Mouse (Mus musculus): ENCODE data around the gene Lrrc29.

Gene Lrrc29

DNA sequence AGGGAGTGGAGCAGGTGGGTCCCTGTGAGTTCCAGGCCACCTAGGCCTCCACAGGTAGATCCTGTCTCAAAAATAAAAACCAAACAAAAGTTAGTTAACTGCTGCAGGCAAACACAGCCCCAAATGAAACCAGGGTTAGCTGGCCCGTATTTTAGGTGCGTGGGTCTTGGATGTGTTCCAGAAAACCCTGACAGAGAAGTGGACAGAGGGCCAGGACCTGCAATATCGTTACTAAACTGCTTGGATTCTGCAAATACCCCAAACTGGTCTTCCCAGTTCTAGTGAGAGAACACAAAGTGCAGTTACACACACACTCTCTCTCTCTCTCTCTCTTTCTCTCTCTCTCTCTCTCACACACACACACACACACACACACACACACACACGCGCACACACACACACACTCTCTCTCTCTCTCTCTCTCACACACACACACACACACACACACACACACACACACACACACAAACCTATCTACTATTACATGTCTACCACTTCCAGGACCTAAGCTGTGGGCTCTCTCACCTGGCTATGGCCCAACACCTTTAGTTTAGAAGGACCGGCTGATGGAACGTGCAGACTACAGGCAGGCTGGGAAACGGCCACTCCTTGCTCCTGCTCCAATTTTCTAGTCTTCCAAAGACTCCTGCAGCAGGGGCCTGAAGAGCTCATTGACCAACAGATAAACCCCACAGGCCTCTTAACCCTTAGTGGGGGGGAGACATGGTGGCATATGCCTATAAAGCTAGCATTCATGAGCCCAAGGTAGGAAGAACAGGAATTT is 17.9 kb upstream of the Lrrc29 start:
- no peak for DNase-seq

GRCm38 (mm10) chr8:105342768-105343167 is 16.7 kb upstream of the Lrrc29 start:
- no peak for DNase-seq

DNA sequence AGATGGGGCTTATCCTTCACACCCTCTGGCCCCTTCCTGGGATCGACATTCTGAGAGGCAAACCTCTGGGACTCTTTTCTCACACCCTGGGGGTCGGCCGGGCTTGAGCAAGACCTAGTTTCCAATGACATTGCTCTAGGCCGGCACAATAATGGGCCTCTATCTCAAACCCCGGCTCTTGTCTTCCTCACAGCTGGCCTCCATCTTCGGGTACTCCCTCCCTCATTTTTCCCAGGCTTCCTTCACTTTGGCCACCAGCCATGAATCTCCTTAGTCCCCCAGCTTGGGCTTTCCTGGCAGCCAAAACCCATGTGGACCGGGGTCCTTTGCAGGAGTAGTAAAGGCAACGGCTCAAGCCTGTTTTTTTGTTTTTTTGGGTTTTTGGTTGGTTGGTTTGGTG is 15.3 kb upstream of the Lrrc29 start:
- no peak for DNase-seq

DNA sequence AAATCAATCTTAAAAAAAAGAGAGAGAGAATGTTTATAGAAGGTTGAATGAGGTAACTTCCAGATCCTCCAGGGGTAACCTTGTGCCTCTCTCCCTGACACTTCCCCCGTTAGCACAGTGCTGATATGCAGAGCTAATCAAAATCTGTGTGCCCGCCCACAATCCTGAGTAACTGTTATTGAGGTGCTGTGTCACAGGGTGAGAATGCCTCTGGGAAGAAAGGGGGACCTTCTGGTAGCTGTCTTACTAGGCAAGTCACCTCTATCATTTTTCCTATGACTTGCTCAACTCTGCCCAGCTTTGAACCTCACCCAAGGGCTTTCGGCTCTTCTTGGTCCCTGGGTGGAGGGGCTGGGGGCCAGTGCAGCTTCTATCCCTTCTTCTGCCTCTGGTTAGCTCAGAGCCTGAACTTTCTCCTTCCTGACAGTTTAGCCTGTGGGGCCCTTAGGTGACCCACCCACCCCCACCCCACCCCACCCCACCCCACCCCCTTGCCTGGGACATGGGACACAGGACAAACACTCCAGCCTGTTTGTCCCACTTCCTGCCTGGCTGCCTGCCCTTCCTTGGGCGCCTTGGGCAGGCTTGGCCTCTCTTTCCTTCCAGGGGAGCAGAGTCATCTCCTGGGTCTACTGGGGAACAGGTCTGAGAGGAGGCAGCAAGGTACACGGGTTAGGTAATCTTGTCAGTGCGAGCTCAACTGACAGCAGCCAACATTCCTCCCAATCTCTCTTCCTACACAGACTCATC is 14.0 kb upstream of the Lrrc29 start:
- no peak for DNase-seq

DNA sequence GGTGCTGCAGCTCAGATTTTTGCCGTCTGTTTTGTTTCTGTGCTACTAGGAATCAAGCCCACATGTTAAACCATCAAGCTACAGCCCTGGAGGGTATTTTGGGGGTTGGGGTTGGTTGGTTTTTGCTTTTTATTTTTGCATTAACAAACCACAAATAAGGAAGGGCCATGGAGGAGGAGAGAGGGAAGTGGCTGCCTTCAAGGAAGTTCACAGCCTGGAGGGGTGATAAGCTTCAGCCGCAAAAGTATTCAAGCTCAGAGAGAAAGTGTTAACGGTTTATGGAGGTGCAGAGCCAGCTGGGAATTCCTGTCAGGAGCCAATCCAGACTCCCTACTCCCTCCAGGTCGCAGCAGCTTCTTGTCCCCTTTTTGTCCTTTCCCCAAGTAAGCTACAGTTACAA is 12.9 kb upstream of the Lrrc29 start:
- DNase-seq = no peak

- DNase-seq = no peak
These were observed 10.5 kb upstream of the Lrrc29 start for GRCm38 (mm10) chr8:105336373-105337130.

DNA sequence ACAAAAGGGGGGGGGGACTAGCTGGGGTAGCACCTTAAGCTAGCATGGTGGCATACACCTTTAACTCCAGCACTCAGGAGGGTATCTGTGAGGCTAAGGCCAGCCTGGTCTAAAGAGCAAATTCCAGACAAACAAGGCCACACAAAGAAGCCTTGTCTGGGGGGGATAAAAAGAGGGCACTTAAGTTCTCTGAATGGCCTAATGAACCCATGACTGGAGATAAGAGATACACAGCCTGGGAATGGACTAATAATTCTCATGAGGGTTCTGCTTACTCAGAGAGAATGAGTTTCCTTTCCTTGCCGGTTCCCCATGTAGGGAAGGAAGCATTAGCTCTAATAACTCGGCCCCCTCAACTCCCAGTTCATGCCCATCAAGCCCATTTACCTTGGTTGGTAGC is 6.4 kb upstream of the Lrrc29 start:
- DNase-seq = no peak

DNA sequence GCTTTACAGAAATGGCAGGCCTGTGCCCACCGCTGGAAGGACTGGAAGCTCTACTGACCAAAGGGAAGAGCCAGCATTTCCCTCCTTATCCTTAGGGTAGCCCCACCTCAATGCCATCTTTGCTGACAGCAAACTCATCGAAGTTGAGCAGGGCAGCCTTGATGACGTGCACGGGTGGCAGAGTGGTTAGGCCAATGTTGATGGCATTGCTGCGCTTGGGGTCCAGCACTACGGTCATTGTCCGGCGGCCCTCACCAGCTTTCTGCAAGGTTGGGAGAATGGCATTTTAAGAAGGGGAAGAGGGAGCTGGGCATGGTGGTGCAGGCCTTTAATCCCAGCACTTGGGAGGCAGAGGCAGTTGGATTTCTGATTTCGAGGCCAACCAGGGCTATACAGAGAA is 5.9 kb upstream of the Lrrc29 start:
- no peak for DNase-seq

DNA sequence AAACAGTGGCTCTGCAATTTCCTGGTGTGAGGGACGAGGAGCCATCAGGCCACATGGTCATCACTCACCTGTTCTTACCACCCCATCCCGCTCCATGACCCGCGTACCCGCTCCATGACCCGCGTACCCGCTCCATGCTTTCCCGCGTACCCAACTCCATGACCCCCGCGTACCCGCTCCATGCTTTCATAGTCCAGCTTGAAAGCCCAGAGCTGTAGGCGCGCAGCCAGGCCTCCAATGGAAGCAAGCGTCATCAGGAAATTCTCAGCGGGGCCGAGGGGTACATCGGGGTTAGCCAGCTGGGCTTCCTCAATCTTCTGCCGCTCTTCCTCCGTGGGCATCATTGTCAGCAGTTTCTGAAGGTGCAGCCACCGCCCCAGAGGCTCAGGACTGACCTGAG is 5.4 kb upstream of the Lrrc29 start:
- no peak for DNase-seq

GRCm38 (mm10) chr8:105330325-105330724 is 4.2 kb upstream of the Lrrc29 start:
- DNase-seq = no peak

- DNase-seq = no peak
These were observed 890 bp upstream of the Lrrc29 start for GRCm38 (mm10) chr8:105326968-105327367.

DNA sequence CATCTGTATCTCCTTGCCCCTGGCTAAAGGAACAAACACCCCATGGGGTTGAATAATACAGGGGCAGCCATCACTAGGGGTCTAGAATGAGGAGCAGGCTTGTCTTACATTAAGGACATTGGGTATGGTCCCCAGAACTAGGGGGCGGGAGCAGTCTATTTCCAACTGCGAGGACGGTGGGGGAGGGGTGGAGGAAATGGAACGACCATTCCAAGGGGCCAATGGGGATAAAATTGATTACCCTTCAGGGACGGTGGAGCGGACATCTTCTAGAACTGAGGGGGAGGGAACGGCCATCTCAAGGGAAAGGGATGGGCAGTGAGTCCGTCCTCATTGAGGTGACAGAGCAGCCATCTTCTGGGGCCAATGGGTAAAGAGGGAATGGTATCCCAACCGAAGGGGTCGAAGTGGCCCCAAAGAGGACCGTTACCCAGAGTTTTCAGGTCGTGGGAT is 411 bp downstream of the Lrrc29 start:
- DNase-seq = no peak

DNA sequence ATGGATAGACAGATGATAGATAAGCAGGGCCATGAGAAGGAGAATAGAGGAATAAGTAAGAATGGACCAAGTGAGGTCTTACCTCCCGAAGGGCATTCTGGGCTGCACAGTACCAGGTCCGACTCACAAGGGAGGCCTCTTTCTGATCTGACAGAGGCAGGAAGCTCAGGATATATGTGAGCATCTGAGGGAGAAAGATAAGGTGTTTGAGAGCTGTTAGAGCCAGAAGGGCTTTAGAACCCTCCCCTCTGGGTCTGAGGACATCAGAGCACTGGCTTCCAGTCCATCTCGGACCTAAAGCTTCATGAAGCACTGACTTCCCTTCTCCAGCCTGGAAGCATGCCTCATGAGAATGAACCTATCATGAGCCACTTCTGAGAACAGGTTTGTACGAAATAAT is 2.9 kb downstream of the Lrrc29 start:
- no peak for DNase-seq

DNA sequence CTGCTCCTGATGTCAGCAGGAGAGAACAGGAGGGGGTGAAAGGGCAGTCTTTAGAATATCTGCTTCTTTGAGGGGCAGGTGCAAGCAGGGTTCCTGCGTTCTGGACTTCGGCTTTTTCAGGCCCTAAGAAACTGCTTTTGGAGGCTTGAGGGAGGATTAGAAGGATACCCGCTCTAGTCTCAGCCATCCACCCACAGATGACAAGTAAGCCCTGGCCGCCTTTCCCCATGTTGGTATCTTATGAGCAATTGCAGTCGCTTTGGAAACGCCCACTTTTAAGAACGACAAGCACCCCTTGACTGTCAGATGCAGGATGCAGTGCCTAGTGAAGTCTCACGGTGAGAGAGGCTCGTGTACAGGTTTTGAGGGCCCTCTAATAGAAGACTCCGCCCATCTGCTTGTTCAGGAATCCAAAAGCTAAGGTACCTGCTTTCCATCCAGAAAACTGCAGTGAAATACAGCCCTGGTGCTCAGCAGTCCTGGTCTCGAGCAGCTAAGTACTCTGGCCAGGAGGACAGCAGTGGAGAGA is 7.4 kb downstream of the Lrrc29 start:
- DNase-seq = no peak

DNA sequence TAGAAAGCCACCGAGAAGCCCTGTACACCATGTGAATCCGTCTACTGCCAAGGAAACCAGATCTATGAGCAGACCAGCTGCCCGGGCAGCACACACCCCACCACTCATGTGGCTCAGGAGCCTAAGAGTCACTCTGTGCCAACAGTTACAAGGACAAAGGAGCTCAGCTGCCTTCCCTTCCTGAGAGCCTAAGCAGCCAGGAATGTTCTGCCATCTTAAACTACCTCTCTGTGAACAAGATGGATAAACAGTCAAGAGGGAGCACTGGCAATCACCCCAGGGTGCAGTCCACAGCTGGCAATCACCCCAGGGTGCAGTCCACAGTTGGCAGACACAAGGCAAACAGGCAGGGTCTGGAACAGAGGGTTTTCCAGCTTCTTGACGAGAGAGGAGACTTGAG is 8.1 kb downstream of the Lrrc29 start:
- no peak for DNase-seq

GRCm38 (mm10) chr8:105315073-105315769 is 10.9 kb downstream of the Lrrc29 start:
- DNase-seq = no peak

DNA sequence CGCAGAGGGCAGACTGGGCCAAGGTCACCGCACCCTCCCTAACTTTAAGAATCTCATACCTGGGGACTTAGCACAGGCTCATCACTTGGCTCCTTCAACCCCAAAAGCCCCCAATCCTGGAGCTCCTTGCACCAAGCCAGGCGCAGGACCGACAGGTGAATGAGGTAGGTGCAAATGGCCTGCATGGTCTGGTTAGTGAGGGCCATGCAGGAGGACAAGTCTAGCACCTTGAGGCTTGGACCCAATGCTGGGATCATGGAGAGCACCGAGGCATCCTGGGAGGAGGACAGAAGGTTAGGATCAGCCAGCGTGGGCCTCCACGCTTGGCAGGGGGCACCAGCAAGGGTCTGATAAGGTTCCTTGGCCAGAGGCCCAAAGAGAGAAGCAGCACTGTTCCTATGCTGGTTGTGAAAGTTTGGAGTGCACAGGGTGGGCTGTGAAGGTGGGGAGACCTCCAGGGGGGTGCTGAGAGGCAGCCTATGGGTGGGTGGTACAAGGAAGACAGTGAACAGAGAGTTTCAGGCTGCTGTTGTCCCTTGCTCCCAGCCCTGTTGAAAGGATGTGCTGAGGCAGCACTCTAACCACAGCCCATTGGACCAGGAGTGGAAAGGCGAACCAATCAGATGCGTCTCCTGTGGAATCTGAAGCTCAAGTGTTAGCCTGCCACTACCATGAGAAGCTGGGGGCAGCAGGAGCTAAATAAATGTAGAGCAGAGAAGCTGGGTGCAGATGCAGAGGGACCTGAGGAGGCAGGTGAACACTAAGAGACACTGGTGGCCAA is 12.3 kb downstream of the Lrrc29 start:
- DNase-seq = no peak

- no peak for DNase-seq
These were observed 13.1 kb downstream of the Lrrc29 start for GRCm38 (mm10) chr8:105312891-105313481.

DNA sequence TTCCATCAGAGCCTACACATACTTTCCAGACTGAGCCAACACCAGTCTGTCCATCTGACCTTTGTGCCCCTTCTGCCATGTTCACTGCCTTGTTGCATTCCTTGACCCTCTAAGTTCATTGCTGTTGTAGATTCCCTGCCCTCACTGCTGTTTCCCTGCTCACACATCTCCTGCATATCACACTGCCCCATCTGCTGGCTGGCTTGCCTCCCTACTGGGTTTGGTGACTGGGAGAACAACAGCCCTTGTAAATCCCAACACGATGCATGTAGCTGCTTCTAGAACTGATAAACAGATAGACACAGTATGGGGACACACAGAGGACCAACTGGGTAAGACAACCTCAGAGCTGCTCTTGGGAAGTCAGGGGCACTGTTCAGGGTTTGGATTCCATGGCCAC is 14.4 kb downstream of the Lrrc29 start:
- DNase-seq = no peak

DNA sequence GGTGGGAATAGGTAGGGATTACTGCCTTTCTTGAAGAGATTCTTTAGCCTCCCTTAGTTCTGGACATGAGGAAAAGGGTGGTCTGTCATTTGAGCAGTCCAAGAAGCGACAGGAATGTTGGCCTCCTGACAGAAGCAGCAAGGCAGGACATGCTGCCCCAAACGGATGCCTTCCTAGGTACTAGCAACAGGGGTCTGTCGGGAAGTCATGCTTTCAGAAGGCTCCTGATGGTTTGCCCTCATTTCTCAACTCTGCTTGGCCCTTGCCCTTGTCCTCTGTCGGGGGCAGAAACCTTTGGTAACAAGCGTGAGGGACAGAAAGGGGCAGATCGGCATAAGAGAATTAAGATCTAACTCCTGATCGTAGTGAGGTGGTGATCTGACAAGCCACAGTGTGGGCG is 16.0 kb downstream of the Lrrc29 start:
- DNase-seq = no peak

GRCm38 (mm10) chr8:105309142-105309847 is 16.8 kb downstream of the Lrrc29 start:
- DNase-seq = no peak

Data from spleen, adult 18-20 months (tissue).